Mouse (Mus musculus): ENCODE data around the gene Nutf2. TPM values are rescaled to one million over a fixed set of nuclear protein-coding genes. Genes with fewer than 3 reads are reported as not detected.

The Nutf2 gene
- total and polyA plus RNA-seq, 3 experiments = 11.2 to 223 (median 144) TPM

- no peaks in the 10 kb centered on the region for H3K27me3 ChIP-seq (replicated peaks)
These were observed 21.2 kb upstream of the Nutf2 start for GRCm38 (mm10) chr8:105839209-105839608.

GRCm38 (mm10) chr8:105846678-105847077, 13.7 kb upstream of the Nutf2 start:
- no peak for DNase-seq (ENCODE audit: extremely low read depth)
- H3K4me3 ChIP-seq (replicated peaks in 1 of 3; ENCODE audit: low read depth in 2 of 3, low read length in 2 of 3, poor library complexity in 1 of 3) = no peak overlapping the region
- H3K9me3 ChIP-seq (replicated peaks; ENCODE audit: low read length) = peaks cover under 1% of the 10 kb centered on the region
- H3K27me3 ChIP-seq (replicated peaks) = no peaks in the 10 kb centered on the region
- H3K36me3 ChIP-seq (replicated peaks in 1 of 2; ENCODE audit: control insufficient read depth in 1 of 2, insufficient read depth in 1 of 2, low read length in 1 of 2) = peaks cover 47 to 72% of the 10 kb centered on the region in 2 experiments
- no peaks in the 10 kb centered on the region; the same call in 1 of the 2 replicates for H3K79me2 ChIP-seq (replicated peaks; ENCODE audit: control insufficient read depth, extremely low read depth, insufficient read depth, poor library complexity, severe bottlenecking)
- no peak overlapping the region for H3K9ac ChIP-seq (ENCODE audit: insufficient read depth, low read depth)
- TF ChIP-seq JUN (IDR thresholded peaks at IDR 0.05; ENCODE audit: insufficient read depth, low read depth, low read length) (no peak), USF2 (conservative IDR thresholded peaks at IDR 0.05; ENCODE audit: low read depth, low read length) (no peak), CHD2 (IDR thresholded peaks at IDR 0.05; ENCODE audit: low read length) (no peak), MEF2A (IDR thresholded peaks at IDR 0.05; ENCODE audit: borderline replicate concordance, low read depth, low read length) (no peak), MYC (IDR thresholded peaks at IDR 0.05; ENCODE audit: low read depth, low read length) (no peak), SIN3A (IDR thresholded peaks at IDR 0.05; ENCODE audit: low read length) (no peak), CHD1 (IDR thresholded peaks at IDR 0.05; ENCODE audit: low read depth, low read length) (no peak), PAX5 (IDR thresholded peaks at IDR 0.05; ENCODE audit: low read length) (no peak), ELF1 (IDR thresholded peaks at IDR 0.05; ENCODE audit: low read depth, low read length) (no peak), ZKSCAN1 (IDR thresholded peaks at IDR 0.05; ENCODE audit: borderline replicate concordance, low read depth, low read length) (no peak), RAD21 (IDR thresholded peaks at IDR 0.05; ENCODE audit: low read depth, low read length) (no peak), CTCF (conservative IDR thresholded peaks at IDR 0.05 in 1 of 2, IDR thresholded peaks at IDR 0.05 in 1 of 2; ENCODE audit: low read depth in 2 of 2, low read length in 2 of 2) (no peak), GABPA (IDR thresholded peaks at IDR 0.05; ENCODE audit: insufficient replicate concordance, low read depth, low read length) (no peak), MXI1 (IDR thresholded peaks at IDR 0.05; ENCODE audit: low read depth, low read length) (no peak), MAFK (IDR thresholded peaks at IDR 0.05; ENCODE audit: insufficient replicate concordance, low read length) (no peak), MAZ (IDR thresholded peaks at IDR 0.05; ENCODE audit: low read depth, low read length) (no peak), RCOR1 (conservative IDR thresholded peaks at IDR 0.05; ENCODE audit: low read depth, low read length) (no peak), ZMIZ1 (IDR thresholded peaks at IDR 0.05; ENCODE audit: low read depth, low read length) (no peak), BHLHE40 (IDR thresholded peaks at IDR 0.05; ENCODE audit: low read depth, low read length) (no peak), NELFE (IDR thresholded peaks at IDR 0.05; ENCODE audit: low read depth, low read length) (no peak)
- in situ Hi-C loops (cut with MboI; ENCODE audit: low pct_ligation_motif_present, low pct_unique_long_range_greater_than_20kb, low sequenced_read_pairs) = no loop called here
- peaks cover 0 to 7% of the 10 kb centered on the region in 2 experiments; a peak in 2 of 4 replicates for H3K4me1 ChIP-seq (ENCODE audit: control insufficient read depth in 1 of 2, insufficient read depth in 2 of 2)
- H3K4me2 ChIP-seq (ENCODE audit: insufficient read depth, low read depth, poor library complexity, severe bottlenecking) = no peak overlapping the region
- no peak overlapping the region for H3K27ac ChIP-seq (ENCODE audit: insufficient read depth, low read depth)
- dilution Hi-C loops (cut with MboI; ENCODE audit: extremely low pct_ligation_motif_present, extremely low pct_unique_long_range_greater_than_20kb, low sequenced_read_pairs) = no loop called here

More at GRCm38 (mm10) chr8:105839209-105839608, 21.2 kb upstream of the Nutf2 start:
- Histone ChIP-seq H3K79me2 (replicated peaks; ENCODE audit: control insufficient read depth, extremely low read depth, insufficient read depth, poor library complexity, severe bottlenecking) (no peaks in the 10 kb centered on the region), H3K9ac (ENCODE audit: insufficient read depth, low read depth) (no peak overlapping the region), H3K27ac (ENCODE audit: insufficient read depth, low read depth) (no peak overlapping the region), H3K4me3 (replicated peaks in 1 of 3; ENCODE audit: low read depth in 2 of 3, low read length in 2 of 3, poor library complexity in 1 of 3) (no peak overlapping the region), H3K9me3 (replicated peaks; ENCODE audit: low read length) (peaks cover 9% of the 10 kb centered on the region), H3K4me1 (ENCODE audit: control insufficient read depth in 1 of 2, insufficient read depth in 2 of 2) (peaks cover 5 to 20% of the 10 kb centered on the region in 2 experiments; a peak in 2 of 4 replicates), H3K36me3 (replicated peaks in 1 of 2; ENCODE audit: control insufficient read depth in 1 of 2, insufficient read depth in 1 of 2, low read length in 1 of 2) (peaks cover 7 to 33% of the 10 kb centered on the region in 2 experiments), H3K4me2 (ENCODE audit: insufficient read depth, low read depth, poor library complexity, severe bottlenecking) (no peak overlapping the region)
- TF ChIP-seq EP300 (IDR thresholded peaks at IDR 0.05; ENCODE audit: low read length) (no peak), UBTF (IDR thresholded peaks at IDR 0.05; ENCODE audit: low read depth, low read length) (no peak), ZMIZ1 (IDR thresholded peaks at IDR 0.05; ENCODE audit: low read depth, low read length) (no peak), JUN (IDR thresholded peaks at IDR 0.05; ENCODE audit: insufficient read depth, low read depth, low read length) (no peak), NRF1 (IDR thresholded peaks at IDR 0.05; ENCODE audit: low read depth, low read length) (no peak), MAFK (IDR thresholded peaks at IDR 0.05; ENCODE audit: insufficient replicate concordance, low read length) (no peak), MAX (IDR thresholded peaks at IDR 0.05; ENCODE audit: low read length) (no peak), USF2 (conservative IDR thresholded peaks at IDR 0.05; ENCODE audit: low read depth, low read length) (no peak), JUND (conservative IDR thresholded peaks at IDR 0.05; ENCODE audit: low read depth, low read length) (no peak)
- dilution Hi-C loops (cut with MboI; ENCODE audit: extremely low pct_ligation_motif_present, extremely low pct_unique_long_range_greater_than_20kb, low sequenced_read_pairs) (no loop called here), in situ Hi-C loops (cut with MboI; ENCODE audit: low pct_ligation_motif_present, low pct_unique_long_range_greater_than_20kb, low sequenced_read_pairs) (no loop called here)
- no peak for DNase-seq (ENCODE audit: extremely low read depth)
